Mouse (Mus musculus): ENCODE results near the gene Dnase1l3. TPM values are rescaled to one million over a fixed set of nuclear protein-coding genes. Genes with fewer than 3 reads are reported as not detected.

Gene Dnase1l3
- polyA plus RNA-seq, 1 experiment from 2014 or later: 3.7 TPM

GRCm38 (mm10) chr14:7971889-7972493, 22.4 kb downstream of the Dnase1l3 start:
- no peak overlapping the region for H3K9ac ChIP-seq (ENCODE audit: low read length)
- no peak for TF ChIP-seq EP300 (optimal IDR thresholded peaks at IDR 0.05)
- no peak for TF ChIP-seq CTCF (IDR thresholded peaks at IDR 0.05; ENCODE audit: low read depth)
- no peak overlapping the region for H3K27ac ChIP-seq (replicated peaks)
- no peaks in the 10 kb centered on the region for H3K4me1 ChIP-seq (replicated peaks; ENCODE audit: control insufficient read depth, insufficient read depth)
- DNase-seq (ENCODE audit: low spot score) (no peak), ATAC-seq (ENCODE audit: low FRiP score, low TSS enrichment) (no peak)
- WGBS: 51% methylated on average over 10 of the region's 10 CpGs
- no peaks in the 10 kb centered on the region for H3K9me3 ChIP-seq (ENCODE audit: control insufficient read depth, low read length)
- no peak overlapping the region for H3K4me2 ChIP-seq (replicated peaks; ENCODE audit: low read depth)
- H3K36me3 ChIP-seq (ENCODE audit: control insufficient read depth, insufficient read depth, low read length): no peaks in the 10 kb centered on the region
- no peaks in the 10 kb centered on the region for H3K27me3 ChIP-seq (ENCODE audit: control insufficient read depth, insufficient read depth, low read length)
- no peak overlapping the region for H3K4me3 ChIP-seq (ENCODE audit: low read depth, low read length)

DNA sequence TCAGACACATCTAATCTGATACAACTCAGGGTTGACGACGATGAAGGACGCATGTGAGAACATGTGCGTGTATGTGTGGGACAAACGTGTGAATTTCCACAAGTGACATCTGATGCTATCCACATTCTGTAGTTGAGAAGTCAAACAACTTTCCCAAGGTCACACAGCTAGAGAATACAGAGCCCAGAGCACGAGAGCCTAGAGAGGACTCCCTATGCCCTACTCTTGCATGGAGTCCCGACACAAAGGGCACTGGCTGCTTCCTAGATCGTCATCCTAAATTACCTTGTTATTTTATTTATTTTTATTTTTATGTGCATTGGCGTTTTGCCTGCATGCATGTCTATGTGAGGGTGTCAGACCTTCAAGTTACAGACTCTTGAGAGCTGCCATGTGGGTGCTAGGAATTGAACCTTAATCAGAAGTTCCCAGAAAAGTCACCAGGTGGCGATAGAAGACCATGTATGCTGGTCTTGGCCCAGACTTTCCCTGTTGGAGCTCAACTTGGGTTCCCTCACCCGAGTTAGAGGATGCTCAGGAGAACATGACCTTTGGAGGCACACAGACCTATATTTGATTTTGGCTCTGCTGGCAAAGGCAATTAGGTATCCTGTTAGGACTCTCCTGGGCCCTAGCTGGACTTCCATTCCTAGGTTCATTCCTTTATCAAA, 30.0 kb downstream of the Dnase1l3 start:
- Histone ChIP-seq H3K36me3 (ENCODE audit: control insufficient read depth, insufficient read depth, low read length) (no peaks in the 10 kb centered on the region), H3K9ac (ENCODE audit: low read length) (no peak overlapping the region), H3K4me1 (replicated peaks; ENCODE audit: control insufficient read depth, insufficient read depth) (no peaks in the 10 kb centered on the region), H3K4me2 (replicated peaks; ENCODE audit: low read depth) (no peak overlapping the region), H3K27me3 (ENCODE audit: control insufficient read depth, insufficient read depth, low read length) (no peaks in the 10 kb centered on the region), H3K9me3 (ENCODE audit: control insufficient read depth, low read length) (no peaks in the 10 kb centered on the region), H3K4me3 (ENCODE audit: low read depth, low read length) (no peak overlapping the region), H3K27ac (replicated peaks) (no peak overlapping the region)
- TF ChIP-seq CTCF (IDR thresholded peaks at IDR 0.05; ENCODE audit: low read depth): peak; percentile 93
- no peak for TF ChIP-seq EP300 (optimal IDR thresholded peaks at IDR 0.05)
- peak; percentile 66 for ATAC-seq (ENCODE audit: low FRiP score, low TSS enrichment)
- DNase-seq (ENCODE audit: low spot score): peak; percentile 71
- 47% methylated on average over 11 of the region's 11 CpGs for WGBS

DNA sequence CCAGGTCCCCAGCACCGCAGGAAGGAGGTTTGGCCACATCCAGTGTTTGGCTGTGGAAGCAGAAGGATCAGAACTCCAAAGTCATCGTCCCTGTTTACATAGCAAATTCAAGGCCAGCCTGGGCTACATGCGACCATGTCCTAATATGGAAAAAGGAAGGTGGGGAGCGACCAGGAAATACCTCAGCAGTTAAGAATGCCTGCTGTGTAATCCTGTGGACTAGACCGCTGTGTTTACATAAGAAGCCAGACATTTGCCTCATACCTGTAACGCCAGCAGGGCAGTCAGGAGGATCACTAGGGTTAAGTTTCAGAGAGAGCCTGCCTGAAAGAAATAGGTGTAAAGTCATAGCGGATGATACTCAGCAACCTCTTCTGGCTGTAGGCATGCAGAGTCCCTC, 31.2 kb downstream of the Dnase1l3 start:
- Histone ChIP-seq H3K4me1 (replicated peaks; ENCODE audit: control insufficient read depth, insufficient read depth) (no peaks in the 10 kb centered on the region), H3K27ac (replicated peaks) (no peak overlapping the region)
- 42% methylated on average over 7 of the region's 7 CpGs for WGBS

GRCm38 (mm10) chr14:7962626-7963025, 31.7 kb downstream of the Dnase1l3 start:
- no peak overlapping the region for H3K4me3 ChIP-seq (ENCODE audit: low read depth, low read length)
- ATAC-seq (ENCODE audit: low FRiP score, low TSS enrichment): no peak
- 84% methylated on average over 2 of the region's 2 CpGs for WGBS
- no peaks in the 10 kb centered on the region for H3K27me3 ChIP-seq (ENCODE audit: control insufficient read depth, insufficient read depth, low read length)
- no peaks in the 10 kb centered on the region for H3K9me3 ChIP-seq (ENCODE audit: control insufficient read depth, low read length)
- no peak for TF ChIP-seq EP300 (optimal IDR thresholded peaks at IDR 0.05)
- no peak for TF ChIP-seq CTCF (IDR thresholded peaks at IDR 0.05; ENCODE audit: low read depth)
- no peak overlapping the region for H3K9ac ChIP-seq (ENCODE audit: low read length)
- H3K4me2 ChIP-seq (replicated peaks; ENCODE audit: low read depth): no peak overlapping the region
- DNase-seq (ENCODE audit: low spot score): no peak
- no peak overlapping the region for H3K27ac ChIP-seq (replicated peaks)
- no peaks in the 10 kb centered on the region for H3K36me3 ChIP-seq (ENCODE audit: control insufficient read depth, insufficient read depth, low read length)
- H3K4me1 ChIP-seq (replicated peaks; ENCODE audit: control insufficient read depth, insufficient read depth): no peaks in the 10 kb centered on the region

More for the DNA sequence above, 31.2 kb downstream of the Dnase1l3 start:
- ATAC-seq (ENCODE audit: low FRiP score, low TSS enrichment) (peak; percentile 60), DNase-seq (ENCODE audit: low spot score) (no peak)
- no peak overlapping the region for H3K4me3 ChIP-seq (ENCODE audit: low read depth, low read length)
- H3K36me3 ChIP-seq (ENCODE audit: control insufficient read depth, insufficient read depth, low read length): no peaks in the 10 kb centered on the region
- H3K9me3 ChIP-seq (ENCODE audit: control insufficient read depth, low read length): no peaks in the 10 kb centered on the region
- no peaks in the 10 kb centered on the region for H3K27me3 ChIP-seq (ENCODE audit: control insufficient read depth, insufficient read depth, low read length)
- TF ChIP-seq CTCF (IDR thresholded peaks at IDR 0.05; ENCODE audit: low read depth) (no peak), EP300 (optimal IDR thresholded peaks at IDR 0.05) (no peak)
- no peak overlapping the region for H3K9ac ChIP-seq (ENCODE audit: low read length)
- H3K4me2 ChIP-seq (replicated peaks; ENCODE audit: low read depth): no peak overlapping the region

DNA sequence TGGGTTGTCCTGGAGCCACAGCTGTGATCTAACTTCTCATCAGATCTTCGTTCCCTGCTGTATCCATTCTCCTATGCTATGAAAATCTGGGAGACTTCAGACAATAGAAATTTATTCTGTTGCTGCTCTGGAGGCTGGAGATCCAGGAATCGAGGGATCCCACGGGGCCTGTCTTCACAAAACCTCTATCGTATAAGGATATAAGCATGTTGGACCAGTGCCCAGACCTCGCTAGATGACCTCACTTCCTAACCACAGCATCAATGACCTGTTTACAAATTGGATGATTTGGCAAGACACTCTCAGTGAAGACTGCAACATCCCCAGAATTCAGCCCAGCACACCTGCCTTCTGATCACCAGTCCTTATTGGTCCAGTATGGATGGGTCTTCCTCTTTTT, 32.7 kb downstream of the Dnase1l3 start:
- ATAC-seq (ENCODE audit: low FRiP score, low TSS enrichment) (no peak), DNase-seq (ENCODE audit: low spot score) (no peak)
- Histone ChIP-seq H3K36me3 (ENCODE audit: control insufficient read depth, insufficient read depth, low read length) (no peaks in the 10 kb centered on the region), H3K4me1 (replicated peaks; ENCODE audit: control insufficient read depth, insufficient read depth) (no peaks in the 10 kb centered on the region), H3K4me3 (ENCODE audit: low read depth, low read length) (no peak overlapping the region), H3K27me3 (ENCODE audit: control insufficient read depth, insufficient read depth, low read length) (no peaks in the 10 kb centered on the region), H3K9ac (ENCODE audit: low read length) (no peak overlapping the region), H3K4me2 (replicated peaks; ENCODE audit: low read depth) (no peak overlapping the region), H3K9me3 (ENCODE audit: control insufficient read depth, low read length) (no peaks in the 10 kb centered on the region), H3K27ac (replicated peaks) (no peak overlapping the region)
- TF ChIP-seq EP300 (optimal IDR thresholded peaks at IDR 0.05): no peak
- 35% methylated on average over 5 of the region's 5 CpGs for WGBS

GRCm38 (mm10) chr14:7960616-7961015, 33.8 kb downstream of the Dnase1l3 start:
- DNase-seq (ENCODE audit: low spot score) (peak; percentile 52), ATAC-seq (ENCODE audit: low FRiP score, low TSS enrichment) (peak; percentile 11)
- no peak overlapping the region for H3K9ac ChIP-seq (ENCODE audit: low read length)
- no peak overlapping the region for H3K4me3 ChIP-seq (ENCODE audit: low read depth, low read length)
- TF ChIP-seq CTCF (IDR thresholded peaks at IDR 0.05; ENCODE audit: low read depth) (peak; percentile 65), EP300 (optimal IDR thresholded peaks at IDR 0.05) (no peak)
- no peaks in the 10 kb centered on the region for H3K4me1 ChIP-seq (replicated peaks; ENCODE audit: control insufficient read depth, insufficient read depth)
- 68% methylated on average over 11 of the region's 11 CpGs for WGBS
- no peak overlapping the region for H3K4me2 ChIP-seq (replicated peaks; ENCODE audit: low read depth)
- no peaks in the 10 kb centered on the region for H3K9me3 ChIP-seq (ENCODE audit: control insufficient read depth, low read length)
- H3K27ac ChIP-seq (replicated peaks): no peak overlapping the region
- H3K27me3 ChIP-seq (ENCODE audit: control insufficient read depth, insufficient read depth, low read length): no peaks in the 10 kb centered on the region
- no peaks in the 10 kb centered on the region for H3K36me3 ChIP-seq (ENCODE audit: control insufficient read depth, insufficient read depth, low read length)

Data from stomach, postnatal 0 days (tissue).